Mouse (Mus musculus): ENCODE measurements around the gene Klra1. TPM values are rescaled to one million over a fixed set of nuclear protein-coding genes. Genes with fewer than 3 reads are reported as not detected.
"Not testable (repeated sequence)": the region's sequence is repeated elsewhere in the genome, so short reads cannot be mapped to it uniquely, and the experiment has no call there.

Gene Klra1
- not detected for total RNA-seq (2021)

DNA sequence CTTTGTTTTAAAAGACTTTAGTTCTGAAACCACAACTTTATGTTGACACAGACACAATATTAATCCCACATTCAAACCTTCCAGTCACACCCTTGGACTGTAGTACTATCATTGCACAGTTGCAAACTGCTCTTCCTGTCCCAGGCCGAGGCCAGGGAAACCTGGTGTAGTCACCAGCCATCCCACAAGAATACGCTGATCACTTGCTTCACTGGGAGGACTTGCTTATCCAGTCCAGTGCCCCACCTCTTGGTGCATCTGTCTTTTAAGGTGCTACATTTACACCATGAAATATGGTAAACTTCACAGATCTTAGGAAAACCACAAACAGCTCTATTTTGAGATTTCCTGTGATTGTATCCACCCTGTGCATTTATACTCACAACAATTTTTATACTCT lies at the start of gene Klra1:
Gene Klra1, minus strand, starts transcription at position 125 of the 400 bp plus-strand sequence.
- no peak for DNase-seq
- intact Hi-C loops (cut with DNase I): no loop called here

DNA sequence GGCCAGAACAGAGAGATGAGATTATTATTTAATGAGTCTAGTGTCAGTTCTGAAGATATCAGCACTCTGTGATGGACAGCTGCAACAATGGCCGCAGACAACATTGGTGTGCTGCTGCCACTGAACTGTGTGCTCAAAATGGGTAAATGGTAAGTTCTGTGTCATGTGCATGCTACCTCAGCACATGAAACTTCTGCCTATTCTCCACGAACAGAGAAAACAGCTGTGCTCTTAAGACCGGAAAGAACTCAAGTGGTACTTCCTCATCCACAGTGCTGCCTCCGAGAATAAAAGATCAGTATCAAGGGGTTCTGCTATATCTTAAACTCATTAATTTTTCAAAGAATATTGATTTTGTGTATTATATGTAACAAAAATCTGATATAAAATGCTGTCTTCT lies 42.8 kb upstream of the Klra1 start:
- no peak for DNase-seq
- intact Hi-C loops (cut with DNase I): no loop called here

DNA sequence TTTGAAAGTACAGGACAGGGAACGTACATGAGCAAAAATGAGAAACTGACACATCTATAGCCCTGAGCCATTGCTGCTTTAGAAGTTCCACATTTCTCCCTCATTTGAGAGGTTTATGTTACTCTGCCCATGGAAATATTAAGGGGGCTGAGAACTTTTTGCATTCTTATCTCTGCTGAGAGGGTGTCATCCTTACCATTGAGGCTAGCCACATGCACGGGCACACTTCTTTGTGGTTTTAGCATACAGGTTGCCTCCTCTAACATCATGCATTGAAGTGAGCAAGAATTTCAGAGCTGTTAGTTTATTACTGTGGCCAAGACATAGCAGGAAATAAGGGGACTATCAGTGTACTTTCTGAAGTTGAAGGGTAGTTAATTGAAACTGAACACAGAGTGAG lies 32.5 kb upstream of the Klra1 start:
- DNase-seq: no peak
- intact Hi-C loops (cut with DNase I): no loop called here

DNA sequence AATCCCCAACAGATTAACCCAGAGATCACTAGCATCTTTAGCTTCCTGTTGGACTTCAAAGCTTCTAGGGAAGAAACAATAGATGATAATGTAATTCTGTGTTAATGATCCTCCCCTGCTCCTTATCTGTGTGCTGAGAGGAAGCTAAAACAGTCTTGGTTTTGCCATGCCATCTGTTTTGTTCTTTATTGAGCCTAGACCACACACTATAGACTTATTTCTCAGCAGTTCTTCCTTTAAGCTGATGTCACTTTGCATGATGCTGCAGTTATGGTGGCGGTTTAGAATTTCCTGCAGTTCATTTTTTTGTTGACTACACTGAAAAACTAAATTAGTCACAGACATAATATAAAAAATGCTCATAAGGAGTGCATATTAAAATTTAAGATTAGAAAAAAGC lies 18.2 kb upstream of the Klra1 start:
- intact Hi-C loops (cut with DNase I): no loop called here
- no peak for DNase-seq

DNA sequence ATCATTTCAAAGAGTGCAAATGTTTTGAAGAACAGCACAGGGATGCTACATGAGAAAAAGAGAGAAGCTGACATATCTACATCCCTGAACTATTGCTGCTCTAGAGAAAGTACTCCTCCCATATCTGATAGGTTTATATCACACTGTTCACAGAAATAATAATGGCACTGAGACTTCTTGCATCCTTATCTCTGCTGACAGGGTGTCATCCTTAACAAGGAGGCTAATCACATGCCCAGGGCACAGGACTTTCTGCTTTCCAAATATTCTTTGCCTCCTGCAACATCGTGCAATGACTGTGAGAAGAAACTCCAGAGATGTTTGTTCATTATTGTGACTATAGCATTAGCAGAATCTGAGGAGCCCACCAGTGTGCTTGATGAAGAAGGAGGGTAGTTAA lies 871 bp downstream of the Klra1 start:
- intact Hi-C loops (cut with DNase I): no loop called here
- DNase-seq: no peak

DNA sequence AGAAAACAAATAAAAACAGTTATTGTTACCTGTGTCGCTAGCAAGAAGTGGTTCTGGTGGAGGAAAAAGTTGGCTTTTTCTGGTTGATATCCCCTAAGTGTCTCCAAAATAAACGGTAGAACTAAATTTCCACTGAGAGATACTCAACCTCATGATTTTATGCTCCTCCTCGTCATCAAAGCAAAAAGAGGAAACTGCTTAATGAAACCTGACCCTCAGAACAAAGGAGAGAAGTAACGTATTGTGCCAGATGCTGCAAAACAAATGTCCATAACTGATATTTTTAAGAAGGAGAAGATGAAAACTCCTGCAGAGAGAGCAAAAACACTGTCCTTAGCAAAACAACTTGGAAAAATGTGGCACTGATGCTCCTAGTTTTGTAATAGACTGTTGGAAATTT lies 4.3 kb downstream of the Klra1 start:
- DNase-seq: no peak
- intact Hi-C loops (cut with DNase I): no loop called here

DNA sequence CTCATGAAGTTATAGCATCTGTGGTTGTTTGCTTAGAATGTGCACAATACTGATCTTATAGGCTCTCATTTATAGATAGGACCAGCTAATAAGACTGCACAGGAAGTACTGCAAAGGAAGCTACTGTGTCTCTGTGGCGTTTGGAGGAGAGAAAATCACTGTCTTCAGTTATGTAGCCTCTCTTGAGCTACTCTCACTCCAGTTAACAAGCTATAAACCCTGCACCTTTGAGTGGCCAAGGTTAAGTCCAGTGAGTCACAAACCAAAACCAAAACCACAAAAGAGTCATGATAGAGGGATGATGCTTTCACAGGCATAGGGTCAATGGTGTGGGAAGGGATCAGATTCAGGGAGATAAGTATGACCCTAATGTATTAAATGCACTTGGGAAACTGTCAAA lies 41.3 kb downstream of the Klra1 start:
- DNase-seq: not testable (repeated sequence)

DNA sequence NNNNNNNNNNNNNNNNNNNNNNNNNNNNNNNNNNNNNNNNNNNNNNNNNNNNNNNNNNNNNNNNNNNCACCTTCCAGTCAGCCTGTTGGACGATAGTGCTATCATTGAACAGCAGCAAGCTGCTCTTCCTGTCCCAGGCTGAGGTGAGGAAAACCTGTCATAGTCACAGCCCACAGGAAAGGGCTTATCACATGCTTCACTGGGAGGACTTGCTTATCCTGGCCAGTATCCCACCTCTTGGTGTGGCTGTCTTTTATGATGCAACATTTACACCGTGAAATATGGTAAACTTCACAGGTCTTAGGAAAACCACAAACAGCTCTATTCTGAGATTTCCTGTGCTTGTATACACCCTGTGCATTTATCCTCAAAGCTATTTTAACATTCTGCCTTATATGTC lies 44.7 kb downstream of the Klra1 start:
- intact Hi-C loops (cut with DNase I); DNase-seq: not testable (repeated sequence)

More for the DNA sequence above, 41.3 kb downstream of the Klra1 start:
- intact Hi-C loops (cut with DNase I): not testable (repeated sequence)

DNA sequence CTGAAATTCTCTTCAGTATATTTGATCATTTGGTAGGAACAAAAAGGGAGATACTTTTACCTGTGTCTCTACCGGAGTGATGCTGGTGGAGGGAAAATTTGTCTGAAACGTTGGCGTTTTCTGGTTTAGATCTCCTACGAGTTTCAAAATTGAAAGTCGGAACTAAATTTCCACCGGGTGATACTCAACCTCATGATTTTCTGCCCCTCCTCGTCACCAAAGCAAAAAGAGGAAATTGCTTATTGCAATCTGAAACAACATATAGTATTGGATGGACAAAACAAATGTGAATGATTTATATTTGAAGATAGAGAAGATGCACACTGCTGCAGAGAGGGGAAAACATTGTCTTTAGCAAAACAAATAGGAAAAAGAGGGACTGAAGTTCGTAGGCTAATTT lies 49.3 kb downstream of the Klra1 start, which contains the start of gene Klra3:
Gene Klra3, minus strand, starts transcription at position 164 of the 400 bp plus-strand sequence.
- DNase-seq: no peak
- intact Hi-C loops (cut with DNase I): no loop called here

Other genes starting within 250 kb of the Klra1 start
- gene Klra9, start 193.8 kb downstream of the Klra1 start, total RNA-seq (2021): 1 to 10 TPM; 1.3 to 1.9 TPM
- not detected for gene Klra7, start 153.6 kb downstream of the Klra1 start, total RNA-seq (2021)
- gene Klra10, start 104.9 kb downstream of the Klra1 start, total RNA-seq (2021): under 1 TPM in 1 of 2 experiments, not detected in 1; 0.67 TPM
- not detected for gene Klra3, start 49.3 kb downstream of the Klra1 start, total RNA-seq (2021)

All from heart, postnatal 36 days (tissue).